Mouse (Mus musculus): ENCODE measurements around the gene Ugt1a8. TPM values are rescaled to one million over a fixed set of nuclear protein-coding genes. Genes with fewer than 3 reads are reported as not detected.

The Ugt1a8 gene
- polyA plus RNA-seq, 1 experiment from 2014 or later = not detected

GRCm38 (mm10) chr1:88237311-88237710 lies 149.7 kb downstream of the Ugt1a8 start:
- 78% methylated on average over 5 of the region's 5 CpGs for WGBS (ENCODE audit: missing documents)
- no peak overlapping the region for H3K4me3 ChIP-seq (ENCODE audit: inconsistent target)
- H3K79me2 ChIP-seq (ENCODE audit: inconsistent target) = no peaks in the 10 kb centered on the region
- no peak overlapping the region for H3K27ac ChIP-seq
- H3K36me3 ChIP-seq (ENCODE audit: inconsistent target) = no peaks in the 10 kb centered on the region

GRCm38 (mm10) chr1:88238771-88239170 lies 151.2 kb downstream of the Ugt1a8 start:
- no peak overlapping the region for H3K27ac ChIP-seq
- H3K79me2 ChIP-seq (ENCODE audit: inconsistent target) = no peaks in the 10 kb centered on the region
- WGBS (ENCODE audit: missing documents) = 80% methylated on average over 6 of the region's 6 CpGs
- H3K36me3 ChIP-seq (ENCODE audit: inconsistent target) = no peaks in the 10 kb centered on the region
- H3K4me3 ChIP-seq (ENCODE audit: inconsistent target) = no peak overlapping the region

- Histone ChIP-seq H3K4me3 (ENCODE audit: inconsistent target) (no peak overlapping the region), H3K79me2 (ENCODE audit: inconsistent target) (no peaks in the 10 kb centered on the region), H3K27ac (no peak overlapping the region), H3K36me3 (ENCODE audit: inconsistent target) (no peaks in the 10 kb centered on the region)
- WGBS (ENCODE audit: missing documents) = 73% methylated on average over 5 of the region's 5 CpGs
These were observed 152.5 kb downstream of the Ugt1a8 start for GRCm38 (mm10) chr1:88240072-88240471.

GRCm38 (mm10) chr1:88240579-88240978 lies 153.0 kb downstream of the Ugt1a8 start:
- Histone ChIP-seq H3K79me2 (ENCODE audit: inconsistent target) (no peaks in the 10 kb centered on the region), H3K4me3 (ENCODE audit: inconsistent target) (no peak overlapping the region), H3K36me3 (ENCODE audit: inconsistent target) (no peaks in the 10 kb centered on the region), H3K27ac (no peak overlapping the region)
- WGBS (ENCODE audit: missing documents) = 75% methylated on average over 4 of the region's 4 CpGs

- Histone ChIP-seq H3K27ac (no peak overlapping the region), H3K36me3 (ENCODE audit: inconsistent target) (no peaks in the 10 kb centered on the region), H3K79me2 (ENCODE audit: inconsistent target) (no peaks in the 10 kb centered on the region), H3K4me3 (ENCODE audit: inconsistent target) (no peak overlapping the region)
- WGBS (ENCODE audit: missing documents) = 66% methylated on average over 5 of the region's 5 CpGs
These were observed 156.2 kb downstream of the Ugt1a8 start for GRCm38 (mm10) chr1:88243861-88244260.

- Histone ChIP-seq H3K27ac (no peak overlapping the region), H3K4me3 (ENCODE audit: inconsistent target) (no peak overlapping the region), H3K79me2 (ENCODE audit: inconsistent target) (no peaks in the 10 kb centered on the region), H3K36me3 (ENCODE audit: inconsistent target) (no peaks in the 10 kb centered on the region)
- 79% methylated on average over 6 of the region's 6 CpGs for WGBS (ENCODE audit: missing documents)
These were observed 158.3 kb downstream of the Ugt1a8 start for GRCm38 (mm10) chr1:88245881-88246280.

- H3K4me3 ChIP-seq (ENCODE audit: inconsistent target) = no peak overlapping the region
- WGBS (ENCODE audit: missing documents) = 53% methylated on average over 6 of the region's 6 CpGs
These were observed 158.8 kb downstream of the Ugt1a8 start for GRCm38 (mm10) chr1:88246386-88246785.

GRCm38 (mm10) chr1:88247660-88248059 lies 160.0 kb downstream of the Ugt1a8 start:
- WGBS (ENCODE audit: missing documents) = 52% methylated on average over 2 of the region's 2 CpGs

More at GRCm38 (mm10) chr1:88246386-88246785, 158.8 kb downstream of the Ugt1a8 start:
- Histone ChIP-seq H3K27ac (no peak overlapping the region), H3K79me2 (ENCODE audit: inconsistent target) (no peaks in the 10 kb centered on the region), H3K36me3 (ENCODE audit: inconsistent target) (no peaks in the 10 kb centered on the region)

GRCm38 (mm10) chr1:88248658-88249057 lies 161.0 kb downstream of the Ugt1a8 start:
- H3K27ac ChIP-seq = no peak overlapping the region
- WGBS (ENCODE audit: missing documents) = 54% methylated on average over 4 of the region's 4 CpGs
- no peak overlapping the region for H3K4me3 ChIP-seq (ENCODE audit: inconsistent target)

More at GRCm38 (mm10) chr1:88247660-88248059, 160.0 kb downstream of the Ugt1a8 start:
- no peaks in the 10 kb centered on the region for H3K36me3 ChIP-seq (ENCODE audit: inconsistent target)
- no peaks in the 10 kb centered on the region for H3K79me2 ChIP-seq (ENCODE audit: inconsistent target)
- H3K27ac ChIP-seq = no peak overlapping the region
- no peak overlapping the region for H3K4me3 ChIP-seq (ENCODE audit: inconsistent target)

GRCm38 (mm10) chr1:88249596-88249995 lies 162.0 kb downstream of the Ugt1a8 start:
- Histone ChIP-seq H3K79me2 (ENCODE audit: inconsistent target) (no peaks in the 10 kb centered on the region), H3K36me3 (ENCODE audit: inconsistent target) (no peaks in the 10 kb centered on the region), H3K27ac (no peak overlapping the region), H3K4me3 (ENCODE audit: inconsistent target) (no peak overlapping the region)
- 83% methylated on average over 7 of the region's 7 CpGs for WGBS (ENCODE audit: missing documents)

More at GRCm38 (mm10) chr1:88248658-88249057, 161.0 kb downstream of the Ugt1a8 start:
- no peaks in the 10 kb centered on the region for H3K79me2 ChIP-seq (ENCODE audit: inconsistent target)
- no peaks in the 10 kb centered on the region for H3K36me3 ChIP-seq (ENCODE audit: inconsistent target)

- Histone ChIP-seq H3K27ac (no peak overlapping the region), H3K79me2 (ENCODE audit: inconsistent target) (no peaks in the 10 kb centered on the region), H3K4me3 (ENCODE audit: inconsistent target) (no peak overlapping the region), H3K36me3 (ENCODE audit: inconsistent target) (no peaks in the 10 kb centered on the region)
- whole genome bisulfite sequencing (ENCODE audit: missing documents) = 89% methylated on average over 5 of the region's 5 CpGs
These were observed 162.4 kb downstream of the Ugt1a8 start for GRCm38 (mm10) chr1:88250023-88250422.

- Histone ChIP-seq H3K79me2 (ENCODE audit: inconsistent target) (no peaks in the 10 kb centered on the region), H3K36me3 (ENCODE audit: inconsistent target) (no peaks in the 10 kb centered on the region), H3K27ac (no peak overlapping the region), H3K4me3 (ENCODE audit: inconsistent target) (no peak overlapping the region)
- 61% methylated on average over 8 of the region's 8 CpGs for WGBS (ENCODE audit: missing documents)
These were observed 165.5 kb downstream of the Ugt1a8 start for GRCm38 (mm10) chr1:88253106-88253505.

GRCm38 (mm10) chr1:88253540-88253939 lies 165.9 kb downstream of the Ugt1a8 start:
- Histone ChIP-seq H3K79me2 (ENCODE audit: inconsistent target) (no peaks in the 10 kb centered on the region), H3K27ac (no peak overlapping the region), H3K4me3 (ENCODE audit: inconsistent target) (no peak overlapping the region), H3K36me3 (ENCODE audit: inconsistent target) (no peaks in the 10 kb centered on the region)
- WGBS (ENCODE audit: missing documents) = 76% methylated on average over 6 of the region's 6 CpGs

GRCm38 (mm10) chr1:88254793-88255465 lies 167.3 kb downstream of the Ugt1a8 start:
- Histone ChIP-seq H3K36me3 (ENCODE audit: inconsistent target) (no peaks in the 10 kb centered on the region), H3K79me2 (ENCODE audit: inconsistent target) (no peaks in the 10 kb centered on the region), H3K4me3 (ENCODE audit: inconsistent target) (no peak overlapping the region), H3K27ac (no peak overlapping the region)
- WGBS (ENCODE audit: missing documents) = 91% methylated on average over 12 of the region's 12 CpGs

GRCm38 (mm10) chr1:88255466-88255857 lies 167.8 kb downstream of the Ugt1a8 start:
- no peaks in the 10 kb centered on the region for H3K36me3 ChIP-seq (ENCODE audit: inconsistent target)
- no peak overlapping the region for H3K27ac ChIP-seq
- no peaks in the 10 kb centered on the region for H3K79me2 ChIP-seq (ENCODE audit: inconsistent target)
- H3K4me3 ChIP-seq (ENCODE audit: inconsistent target) = no peak overlapping the region
- WGBS (ENCODE audit: missing documents) = 62% methylated on average over 2 of the region's 2 CpGs

Data from macrophage (primary cell).